Comparison of ENCODE assay signal across 8 mouse cellular contexts in the genomic region with DNA sequence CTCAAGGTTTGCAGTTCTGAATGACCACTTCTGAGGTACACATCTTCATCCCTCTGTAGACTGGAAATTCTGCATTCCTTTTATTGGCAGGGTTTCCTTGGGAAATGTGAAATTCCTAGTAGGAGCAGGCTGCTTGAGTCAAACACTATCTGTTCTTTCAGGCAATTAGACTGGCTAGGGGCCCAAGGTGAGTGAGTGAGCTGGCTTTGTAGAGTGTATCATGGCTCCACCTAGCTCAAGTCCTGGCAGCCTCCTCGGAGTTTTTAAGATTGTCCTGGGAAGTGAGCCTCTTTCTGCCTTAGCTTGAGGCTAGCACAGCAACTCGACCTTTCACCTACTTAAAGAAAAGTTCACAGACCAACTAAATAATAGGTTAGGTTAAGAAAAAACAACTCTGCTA. TPM values are rescaled to one million over a fixed set of nuclear protein-coding genes. Genes with fewer than 3 reads are reported as not detected.
DNase-seq lines count a peak whose midpoint lies in the region; ATAC-seq and TF ChIP-seq lines count a peak whose summit lies in the region.

No protein-coding gene starts in this region.

- TF ChIP-seq EP300 in liver, postnatal 0 days (IDR thresholded peaks at IDR 0.05; ENCODE audit: low read depth): no peak

- no peak for ATAC-seq in liver, postnatal 0 days
- ATAC-seq in liver, embryonic 12.5 days: no peak
- ATAC-seq in embryonic facial prominence, embryonic 13.5 days (ENCODE audit: insufficient number of reproducible peaks, insufficient read depth, low FRiP score, low TSS enrichment, low read depth): no peak
- ATAC-seq in kidney, embryonic 14.5 days (ENCODE audit: low FRiP score, low TSS enrichment): no peak
- ATAC-seq in megakaryocyte-erythroid progenitor cell, adult 5-6 weeks (replicated peaks; ENCODE audit: low FRiP score, low TSS enrichment, poor library complexity, severe bottlenecking): no peak

- H3K4me3 ChIP-seq in liver, postnatal 0 days (ENCODE audit: low read depth, low read length): no peak overlapping the region
- no peak overlapping the region for H3K4me3 ChIP-seq in liver, embryonic 12.5 days
- H3K4me3 ChIP-seq in embryonic facial prominence, embryonic 13.5 days: no peak overlapping the region
- no peak overlapping the region for H3K4me3 ChIP-seq in kidney, embryonic 14.5 days (ENCODE audit: low read length)

- no peak for TF ChIP-seq CTCF in liver, postnatal 0 days (IDR thresholded peaks at IDR 0.05; ENCODE audit: low read depth)

- H3K27ac ChIP-seq in liver, postnatal 0 days (ENCODE audit: low read depth): peak overlapping the region; percentile 69; the same call in 1 of the 2 replicates
- H3K27ac ChIP-seq in liver, embryonic 12.5 days: no peak overlapping the region
- peak overlapping the region; percentile 97 for H3K27ac ChIP-seq in embryonic facial prominence, embryonic 13.5 days
- H3K27ac ChIP-seq in kidney, embryonic 14.5 days (ENCODE audit: low read depth, low read length): 0 out of 2 replicates have a peak overlapping the region, but pooled peaks have one; percentile 30

- H3K9ac ChIP-seq in liver, postnatal 0 days (replicated peaks): no peak overlapping the region
- no peak overlapping the region for H3K9ac ChIP-seq in liver, embryonic 12.5 days
- H3K9ac ChIP-seq in embryonic facial prominence, embryonic 13.5 days: no peak overlapping the region
- H3K9ac ChIP-seq in kidney, embryonic 14.5 days (ENCODE audit: low read depth, low read length): no peak overlapping the region

- H3K9me3 ChIP-seq in liver, postnatal 0 days (ENCODE audit: low read length): no peaks in the 10 kb centered on the region
- no peaks in the 10 kb centered on the region for H3K9me3 ChIP-seq in liver, embryonic 12.5 days (replicated peaks)
- H3K9me3 ChIP-seq in embryonic facial prominence, embryonic 13.5 days: no peaks in the 10 kb centered on the region
- H3K9me3 ChIP-seq in kidney, embryonic 14.5 days (ENCODE audit: control insufficient read depth, low read length): no peaks in the 10 kb centered on the region

- no peak for DNase-seq in liver, postnatal 0 days
- peak; percentile 24 for DNase-seq in neural tube, embryonic 10.5 days (ENCODE audit: extremely low spot score, low spot score)
- no peak for DNase-seq in right cerebral cortex, adult 2 months (ENCODE audit: low spot score in 2 of 2)
- no peak for DNase-seq in left cerebral cortex, adult 18-20 months (ENCODE audit: low spot score in 2 of 2)

- no peaks in the 10 kb centered on the region for H3K27me3 ChIP-seq in liver, postnatal 0 days (ENCODE audit: insufficient read depth, low read length)
- H3K27me3 ChIP-seq in liver, embryonic 12.5 days (replicated peaks): no peaks in the 10 kb centered on the region
- no peaks in the 10 kb centered on the region for H3K27me3 ChIP-seq in embryonic facial prominence, embryonic 13.5 days
- H3K27me3 ChIP-seq in kidney, embryonic 14.5 days (ENCODE audit: control insufficient read depth, insufficient read depth, low read length): no peaks in the 10 kb centered on the region

- WGBS in liver, postnatal 0 days (ENCODE audit: insufficient replicate concordance): 30% methylated on average over 2 of the region's 2 CpGs
- 40% methylated on average over 2 of the region's 2 CpGs for WGBS in liver, embryonic 12.5 days (ENCODE audit: insufficient replicate concordance)
- 10% methylated on average over 2 of the region's 2 CpGs for WGBS in embryonic facial prominence, embryonic 13.5 days
- WGBS in kidney, embryonic 14.5 days: 10% methylated on average over 2 of the region's 2 CpGs

- H3K4me1 ChIP-seq in liver, postnatal 0 days (ENCODE audit: insufficient read depth): peaks cover 19% of the 10 kb centered on the region
- H3K4me1 ChIP-seq in liver, embryonic 12.5 days: peaks cover 43% of the 10 kb centered on the region
- H3K4me1 ChIP-seq in embryonic facial prominence, embryonic 13.5 days: peaks cover 38% of the 10 kb centered on the region
- peaks cover 24% of the 10 kb centered on the region; the same call in 1 of the 2 replicates for H3K4me1 ChIP-seq in kidney, embryonic 14.5 days (ENCODE audit: control insufficient read depth, insufficient read depth, low read length)

- H3K4me2 ChIP-seq in liver, postnatal 0 days (ENCODE audit: low read depth, low read length): no peak overlapping the region
- no peak overlapping the region for H3K4me2 ChIP-seq in liver, embryonic 12.5 days
- peak overlapping the region; percentile 76; the same call in 1 of the 2 replicates for H3K4me2 ChIP-seq in embryonic facial prominence, embryonic 13.5 days
- no peak overlapping the region for H3K4me2 ChIP-seq in kidney, embryonic 14.5 days (replicated peaks; ENCODE audit: low read depth, low read length)

- no peaks in the 10 kb centered on the region for H3K36me3 ChIP-seq in liver, postnatal 0 days (replicated peaks; ENCODE audit: insufficient read depth, low read length)
- H3K36me3 ChIP-seq in liver, embryonic 12.5 days: no peaks in the 10 kb centered on the region
- no peaks in the 10 kb centered on the region for H3K36me3 ChIP-seq in embryonic facial prominence, embryonic 13.5 days
- no peaks in the 10 kb centered on the region for H3K36me3 ChIP-seq in kidney, embryonic 14.5 days (ENCODE audit: control insufficient read depth, insufficient read depth, low read length)

RNA-seq across cellular contexts. Expression of a gene that starts 1.2 kb away (rescaled TPM):
- 7.6 and 8.4 TPM in 2 replicates for polyA plus RNA-seq in liver, postnatal 0 days (2015; fragmentation: Nextera tagmentation; extraction: Ambion mirVana)
- 29.8 and 30.5 TPM in 2 replicates for polyA plus RNA-seq in liver, embryonic 12.5 days (2016; fragmentation: Nextera tagmentation; extraction: Ambion mirVana)
- 65.9 and 75.1 TPM in 2 replicates for polyA plus RNA-seq in embryonic facial prominence, embryonic 13.5 days (2015; fragmentation: Nextera tagmentation; extraction: Ambion mirVana)
- 45.8 and 97.7 TPM in 2 replicates for polyA plus RNA-seq in kidney, embryonic 14.5 days (2014; fragmentation: Nextera tagmentation; extraction: Ambion mirVana)
- total RNA-seq in megakaryocyte-erythroid progenitor cell, adult 5-6 weeks (2014; fragmentation: Nextera tagmentation): 10.1 and 12.9 TPM in 2 replicates
- 50.9 and 77.7 TPM in 2 replicates for total RNA-seq in megakaryocyte-erythroid progenitor cell, adult 5-6 weeks (2017)
- total RNA-seq in left cerebral cortex, adult 18-20 months (2021): 100 to 1,000 TPM; 160 to 175 TPM

RNA-seq across cellular contexts. Expression of a gene that starts 1.4 kb away (rescaled TPM):
- polyA plus RNA-seq in liver, postnatal 0 days (2015; fragmentation: Nextera tagmentation; extraction: Ambion mirVana): 0.59 and 0.65 TPM in 2 replicates
- polyA plus RNA-seq in liver, embryonic 12.5 days (2016; fragmentation: Nextera tagmentation; extraction: Ambion mirVana): 1.1 and 1.7 TPM in 2 replicates
- polyA plus RNA-seq in embryonic facial prominence, embryonic 13.5 days (2015; fragmentation: Nextera tagmentation; extraction: Ambion mirVana): 4.7 and 5.1 TPM in 2 replicates
- polyA plus RNA-seq in kidney, embryonic 14.5 days (2014; fragmentation: Nextera tagmentation; extraction: Ambion mirVana): 3.0 and 7.6 TPM in 2 replicates
- total RNA-seq in megakaryocyte-erythroid progenitor cell, adult 5-6 weeks (2014; fragmentation: Nextera tagmentation): 6.1 and 10.7 TPM in 2 replicates
- 8.1 and 18.0 TPM in 2 replicates for total RNA-seq in megakaryocyte-erythroid progenitor cell, adult 5-6 weeks (2017)
- 10 to 100 TPM; 15.4 to 21.7 TPM for total RNA-seq in left cerebral cortex, adult 18-20 months (2021)
